Mouse (Mus musculus): ENCODE data around the gene Vmn2r63. TPM values are rescaled to one million over a fixed set of nuclear protein-coding genes. Genes with fewer than 3 reads are reported as not detected.

The Vmn2r63 gene
- not detected for polyA plus RNA-seq (2014; fragmentation: Illumina TruSeq; extraction: RNeasy Lipid Tissue Mini Kit (QIAGEN cat#74804); ENCODE audit: low read depth, low replicate concordance)

GRCm38 (mm10) chr7:42933722-42934121 lies at the start of gene Vmn2r63:
Gene Vmn2r63, minus strand, starts transcription at chr7:42933822.

GRCm38 (mm10) chr7:42866801-42867458 lies 66.7 kb downstream of the Vmn2r63 start, which contains the start of gene Gm2381:
Gene Gm2381, minus strand, starts transcription at chr7:42867234.

Other genes starting within 250 kb of the Vmn2r63 start
- 34.6 TPM for gene Zfp975, start 241.1 kb downstream of the Vmn2r63 start, polyA plus RNA-seq (2014; fragmentation: Illumina TruSeq; extraction: RNeasy Lipid Tissue Mini Kit (QIAGEN cat#74804); ENCODE audit: low read depth, low replicate concordance)
- not detected for gene Gm17067, start 206.8 kb downstream of the Vmn2r63 start, polyA plus RNA-seq (2014; fragmentation: Illumina TruSeq; extraction: RNeasy Lipid Tissue Mini Kit (QIAGEN cat#74804); ENCODE audit: low read depth, low replicate concordance)
- gene Vmn2r62, start 140.3 kb downstream of the Vmn2r63 start, polyA plus RNA-seq (2014; fragmentation: Illumina TruSeq; extraction: RNeasy Lipid Tissue Mini Kit (QIAGEN cat#74804); ENCODE audit: low read depth, low replicate concordance) = not detected
- gene Gm2381, start 66.6 kb downstream of the Vmn2r63 start, polyA plus RNA-seq (2014; fragmentation: Illumina TruSeq; extraction: RNeasy Lipid Tissue Mini Kit (QIAGEN cat#74804); ENCODE audit: low read depth, low replicate concordance) = not detected
- gene Gm9268, start 84.9 kb upstream of the Vmn2r63 start, polyA plus RNA-seq (2014; fragmentation: Illumina TruSeq; extraction: RNeasy Lipid Tissue Mini Kit (QIAGEN cat#74804); ENCODE audit: low read depth, low replicate concordance) = not detected
- not detected for gene Zfp936, start 180.4 kb upstream of the Vmn2r63 start, polyA plus RNA-seq (2014; fragmentation: Illumina TruSeq; extraction: RNeasy Lipid Tissue Mini Kit (QIAGEN cat#74804); ENCODE audit: low read depth, low replicate concordance)